Mouse (Mus musculus): ENCODE results near the gene Fxyd6.

DNA sequence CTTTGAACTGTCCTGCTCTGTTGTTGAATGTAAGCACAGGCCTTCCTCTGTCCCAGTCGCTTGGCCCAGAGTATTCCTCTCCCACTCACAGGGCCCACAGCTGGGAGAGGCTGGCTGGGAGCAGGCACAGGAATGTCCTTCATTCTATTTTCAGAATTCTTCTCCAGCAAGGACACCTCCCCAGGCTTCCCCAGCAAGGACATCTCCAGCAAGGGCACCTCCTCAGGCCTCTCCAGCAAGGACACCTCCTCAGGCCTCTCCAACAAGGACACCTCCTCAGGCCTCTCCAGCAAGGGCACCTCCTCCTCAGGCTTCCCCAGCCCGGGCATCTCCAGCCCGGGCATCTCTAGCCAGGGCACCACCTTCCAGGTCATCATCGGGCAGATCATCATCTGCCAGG lies 41.7 kb upstream of the Fxyd6 start:
- TF ChIP-seq MAFK (IDR thresholded peaks at IDR 0.05; ENCODE audit: insufficient read depth, low read depth, low read length): no peak
- TF ChIP-seq ZC3H11A (IDR thresholded peaks at IDR 0.05; ENCODE audit: borderline replicate concordance, low read depth, low read length): no peak
- TF ChIP-seq CHD2 (IDR thresholded peaks at IDR 0.05; ENCODE audit: low read depth, low read length): no peak
- TF ChIP-seq HCFC1 (IDR thresholded peaks at IDR 0.05; ENCODE audit: borderline replicate concordance, insufficient read depth, low read length): no peak
- TF ChIP-seq ZNF384 (IDR thresholded peaks at IDR 0.05; ENCODE audit: low read depth, low read length): no peak

Measured in ES-E14 (cell line).